Mouse (Mus musculus): ENCODE results near the gene Ccnt2.

Ccnt2 gene

GRCm38 (mm10) chr1:127802916-127803315 lies 29.0 kb downstream of the Ccnt2 start:
- Histone ChIP-seq H3K36me3 (ENCODE audit: insufficient read depth, low read length) (peaks cover 90% of the 10 kb centered on the region), H3K27me3 (ENCODE audit: insufficient read depth, low read length) (no peaks in the 10 kb centered on the region), H3K4me3 (replicated peaks; ENCODE audit: low read length) (peak overlapping the region; percentile 21; the same call in 1 of the 2 replicates), H3K4me1 (replicated peaks; ENCODE audit: low read depth, low read length) (peaks cover 31% of the 10 kb centered on the region), H3K9me3 (ENCODE audit: low read length) (no peaks in the 10 kb centered on the region)
- TF ChIP-seq NANOG (IDR thresholded peaks at IDR 0.05; ENCODE audit: borderline replicate concordance, low read length), result no peak
- no peak for TF ChIP-seq POU5F1 (IDR thresholded peaks at IDR 0.05; ENCODE audit: borderline replicate concordance, low read length)
- TF ChIP-seq CTCF (conservative IDR thresholded peaks at IDR 0.05; ENCODE audit: low read length), result no peak

GRCm38 (mm10) chr1:127808671-127809070 lies 34.7 kb downstream of the Ccnt2 start:
- no peaks in the 10 kb centered on the region for H3K27me3 ChIP-seq (ENCODE audit: insufficient read depth, low read length)
- H3K36me3 ChIP-seq (ENCODE audit: insufficient read depth, low read length), result peaks cover 39% of the 10 kb centered on the region
- no peak overlapping the region for H3K4me3 ChIP-seq (replicated peaks; ENCODE audit: low read length)
- TF ChIP-seq POU5F1 (IDR thresholded peaks at IDR 0.05; ENCODE audit: borderline replicate concordance, low read length) (no peak), NANOG (IDR thresholded peaks at IDR 0.05; ENCODE audit: borderline replicate concordance, low read length) (no peak), CTCF (conservative IDR thresholded peaks at IDR 0.05; ENCODE audit: low read length) (no peak)
- H3K9me3 ChIP-seq (ENCODE audit: low read length), result no peaks in the 10 kb centered on the region
- H3K4me1 ChIP-seq (replicated peaks; ENCODE audit: low read depth, low read length), result peaks cover 20% of the 10 kb centered on the region

GRCm38 (mm10) chr1:127812929-127813328 lies 39.0 kb downstream of the Ccnt2 start:
- Histone ChIP-seq H3K4me1 (replicated peaks; ENCODE audit: low read depth, low read length) (peaks cover 12% of the 10 kb centered on the region), H3K36me3 (ENCODE audit: insufficient read depth, low read length) (no peaks in the 10 kb centered on the region), H3K4me3 (replicated peaks; ENCODE audit: low read length) (no peak overlapping the region), H3K27me3 (ENCODE audit: insufficient read depth, low read length) (no peaks in the 10 kb centered on the region), H3K9me3 (ENCODE audit: low read length) (no peaks in the 10 kb centered on the region)
- TF ChIP-seq POU5F1 (IDR thresholded peaks at IDR 0.05; ENCODE audit: borderline replicate concordance, low read length) (no peak), CTCF (conservative IDR thresholded peaks at IDR 0.05; ENCODE audit: low read length) (no peak), NANOG (IDR thresholded peaks at IDR 0.05; ENCODE audit: borderline replicate concordance, low read length) (no peak)

GRCm38 (mm10) chr1:127816381-127816780 lies 42.4 kb downstream of the Ccnt2 start:
- H3K36me3 ChIP-seq (ENCODE audit: insufficient read depth, low read length), result no peaks in the 10 kb centered on the region
- no peak overlapping the region for H3K4me3 ChIP-seq (replicated peaks; ENCODE audit: low read length)
- no peaks in the 10 kb centered on the region for H3K9me3 ChIP-seq (ENCODE audit: low read length)
- no peaks in the 10 kb centered on the region for H3K4me1 ChIP-seq (replicated peaks; ENCODE audit: low read depth, low read length)
- no peaks in the 10 kb centered on the region for H3K27me3 ChIP-seq (ENCODE audit: insufficient read depth, low read length)
- no peak for TF ChIP-seq POU5F1 (IDR thresholded peaks at IDR 0.05; ENCODE audit: borderline replicate concordance, low read length)
- no peak for TF ChIP-seq NANOG (IDR thresholded peaks at IDR 0.05; ENCODE audit: borderline replicate concordance, low read length)
- TF ChIP-seq CTCF (conservative IDR thresholded peaks at IDR 0.05; ENCODE audit: low read length), result no peak

- TF ChIP-seq CTCF (conservative IDR thresholded peaks at IDR 0.05; ENCODE audit: low read length), result peak; percentile 57
- no peak for TF ChIP-seq POU5F1 (IDR thresholded peaks at IDR 0.05; ENCODE audit: borderline replicate concordance, low read length)
- no peaks in the 10 kb centered on the region for H3K9me3 ChIP-seq (ENCODE audit: low read length)
- 0 out of 2 replicates have a peak, but pooled peaks cover 5% of the 10 kb centered on the region for H3K27me3 ChIP-seq (ENCODE audit: insufficient read depth, low read length)
- peaks cover 8% of the 10 kb centered on the region for H3K4me1 ChIP-seq (replicated peaks; ENCODE audit: low read depth, low read length)
- H3K36me3 ChIP-seq (ENCODE audit: insufficient read depth, low read length), result no peaks in the 10 kb centered on the region
- no peak overlapping the region for H3K4me3 ChIP-seq (replicated peaks; ENCODE audit: low read length)
Measured at GRCm38 (mm10) chr1:127827325-127827724, 53.4 kb downstream of the Ccnt2 start.

- TF ChIP-seq CTCF (conservative IDR thresholded peaks at IDR 0.05; ENCODE audit: low read length) (no peak), POU5F1 (IDR thresholded peaks at IDR 0.05; ENCODE audit: borderline replicate concordance, low read length) (no peak), NANOG (IDR thresholded peaks at IDR 0.05; ENCODE audit: borderline replicate concordance, low read length) (no peak)
- Histone ChIP-seq H3K9me3 (ENCODE audit: low read length) (no peaks in the 10 kb centered on the region), H3K36me3 (ENCODE audit: insufficient read depth, low read length) (no peaks in the 10 kb centered on the region), H3K27me3 (ENCODE audit: insufficient read depth, low read length) (no peaks in the 10 kb centered on the region), H3K4me1 (replicated peaks; ENCODE audit: low read depth, low read length) (peaks cover 8% of the 10 kb centered on the region), H3K4me3 (replicated peaks; ENCODE audit: low read length) (no peak overlapping the region)
Measured at GRCm38 (mm10) chr1:127830215-127830921, 56.4 kb downstream of the Ccnt2 start.

- TF ChIP-seq POU5F1 (IDR thresholded peaks at IDR 0.05; ENCODE audit: borderline replicate concordance, low read length) (no peak), CTCF (conservative IDR thresholded peaks at IDR 0.05; ENCODE audit: low read length) (no peak), NANOG (IDR thresholded peaks at IDR 0.05; ENCODE audit: borderline replicate concordance, low read length) (no peak)
- no peaks in the 10 kb centered on the region for H3K4me1 ChIP-seq (replicated peaks; ENCODE audit: low read depth, low read length)
- H3K36me3 ChIP-seq (ENCODE audit: insufficient read depth, low read length), result no peaks in the 10 kb centered on the region
- H3K27me3 ChIP-seq (ENCODE audit: insufficient read depth, low read length), result no peaks in the 10 kb centered on the region
- no peaks in the 10 kb centered on the region for H3K9me3 ChIP-seq (ENCODE audit: low read length)
- H3K4me3 ChIP-seq (replicated peaks; ENCODE audit: low read length), result no peak overlapping the region
Measured at GRCm38 (mm10) chr1:127833714-127834113, 59.8 kb downstream of the Ccnt2 start.

GRCm38 (mm10) chr1:127834202-127834601 lies 60.2 kb downstream of the Ccnt2 start:
- TF ChIP-seq POU5F1 (IDR thresholded peaks at IDR 0.05; ENCODE audit: borderline replicate concordance, low read length) (no peak), CTCF (conservative IDR thresholded peaks at IDR 0.05; ENCODE audit: low read length) (no peak), NANOG (IDR thresholded peaks at IDR 0.05; ENCODE audit: borderline replicate concordance, low read length) (no peak)
- H3K4me1 ChIP-seq (replicated peaks; ENCODE audit: low read depth, low read length), result no peaks in the 10 kb centered on the region
- no peaks in the 10 kb centered on the region for H3K9me3 ChIP-seq (ENCODE audit: low read length)
- H3K27me3 ChIP-seq (ENCODE audit: insufficient read depth, low read length), result no peaks in the 10 kb centered on the region
- no peaks in the 10 kb centered on the region for H3K36me3 ChIP-seq (ENCODE audit: insufficient read depth, low read length)
- no peak overlapping the region for H3K4me3 ChIP-seq (replicated peaks; ENCODE audit: low read length)

GRCm38 (mm10) chr1:127836619-127837018 lies 62.7 kb downstream of the Ccnt2 start:
- H3K4me3 ChIP-seq (replicated peaks; ENCODE audit: low read length), result no peak overlapping the region
- H3K36me3 ChIP-seq (ENCODE audit: insufficient read depth, low read length), result no peaks in the 10 kb centered on the region
- no peaks in the 10 kb centered on the region for H3K27me3 ChIP-seq (ENCODE audit: insufficient read depth, low read length)
- H3K4me1 ChIP-seq (replicated peaks; ENCODE audit: low read depth, low read length), result no peaks in the 10 kb centered on the region
- no peak for TF ChIP-seq CTCF (conservative IDR thresholded peaks at IDR 0.05; ENCODE audit: low read length)
- TF ChIP-seq NANOG (IDR thresholded peaks at IDR 0.05; ENCODE audit: borderline replicate concordance, low read length), result no peak
- no peaks in the 10 kb centered on the region for H3K9me3 ChIP-seq (ENCODE audit: low read length)
